Mouse (Mus musculus) embryonic facial prominence, embryonic 12.5 days (tissue): ENCODE data around the gene Tpcn1. TPM values are rescaled to one million over a fixed set of nuclear protein-coding genes. Genes with fewer than 3 reads are reported as not detected.

ENCODE experiments used
- ATAC-seq: fragments of 200-750 bp; cut with Nextera tagmentation; 2 replicates; pipeline ENCODE4 v1.8.0; 2017; ENCODE audit not compliant: insufficient number of reproducible peaks, insufficient read depth, low FRiP score, low TSS enrichment
- H3K27ac ChIP-seq: fragments of 300-500 bp; sonication (generic); 2 replicates; pipeline ENCODE4 v1.5.1; 2016; ENCODE audit warnings: mild to moderate bottlenecking
- H3K27me3 ChIP-seq: fragments of 300-500 bp; sonication (generic); 2 replicates; pipeline ENCODE4 v1.6.1; 2016; ENCODE audit warnings: mild to moderate bottlenecking, moderate library complexity
- H3K36me3 ChIP-seq: fragments of 300-500 bp; sonication (generic); 2 replicates; pipeline ENCODE4 v1.6.1; 2016; ENCODE audit warnings: mild to moderate bottlenecking
- H3K4me1 ChIP-seq: fragments of 300-500 bp; sonication (generic); 2 replicates; pipeline ENCODE4 v1.6.1; 2016
- H3K4me2 ChIP-seq: fragments of 300-500 bp; sonication (generic); replicated peaks from 2 replicates; pipeline ENCODE4 v1.6.1; 2016; ENCODE audit warnings: mild to moderate bottlenecking, moderate library complexity
- H3K4me3 ChIP-seq: fragments of 300-500 bp; sonication (generic); 2 replicates; pipeline ENCODE4 v1.5.1; 2016; ENCODE audit warnings: mild to moderate bottlenecking
- H3K9ac ChIP-seq: fragments of 300-500 bp; sonication (generic); 2 replicates; pipeline ENCODE4 v1.6.1; 2016; ENCODE audit warnings: mild to moderate bottlenecking, moderate library complexity
- H3K9me3 ChIP-seq: fragments of 300-500 bp; sonication (generic); 2 replicates; pipeline ENCODE4 v1.6.1; 2016; ENCODE audit warnings: mild to moderate bottlenecking, moderate library complexity
- WGBS: fragments of 180-500 bp; shearing (Covaris S2); methylation state at CpG from one replicate; pipeline ENCODE4 v1.1.7; 2016; 5-methylcytosine and 5-hydroxymethylcytosine counted together
- polyA plus RNA-seq: library from polyadenylated mRNA; unstranded; fragments of >200 nt; fragmentation: Nextera tagmentation; extraction: Ambion mirVana; gene quantifications from 2 replicates; pipeline ENCODE4 v1.2.1, GENCODE M21; 2016

The Tpcn1 gene
- polyA plus RNA-seq, 1 experiment from 2014 or later = 17.4 TPM

GRCm38 (mm10) chr5:120590356-120591010 is 2.0 kb upstream of the Tpcn1 start:
- no peak overlapping the region for H3K4me2 ChIP-seq
- ATAC-seq = no peak

GRCm38 (mm10) chr5:120587940-120588568 is 419 bp downstream of the Tpcn1 start:
- peaks cover 12% of the 10 kb centered on the region for H3K36me3 ChIP-seq
- peak overlapping the region; percentile 72 for H3K9ac ChIP-seq
- H3K4me2 ChIP-seq = peak overlapping the region; percentile 95
- WGBS = 1% methylated on average over 29 of the region's 29 CpGs
- H3K27ac ChIP-seq = peak overlapping the region; percentile 18; the same call in 1 of the 2 replicates
- H3K4me3 ChIP-seq = peak overlapping the region; percentile 73
- H3K27me3 ChIP-seq = no peaks in the 10 kb centered on the region
- H3K4me1 ChIP-seq = peaks cover 26% of the 10 kb centered on the region
- ATAC-seq = no peak; the same call in 1 of the 2 replicates
- no peaks in the 10 kb centered on the region for H3K9me3 ChIP-seq

More at GRCm38 (mm10) chr5:120590356-120591010, 2.0 kb upstream of the Tpcn1 start:
- Histone ChIP-seq H3K36me3 (no peaks in the 10 kb centered on the region), H3K9me3 (no peaks in the 10 kb centered on the region), H3K9ac (no peak overlapping the region), H3K4me3 (no peak overlapping the region), H3K27me3 (no peaks in the 10 kb centered on the region), H3K27ac (no peak overlapping the region), H3K4me1 (peaks cover 21% of the 10 kb centered on the region)
- WGBS = 72% methylated on average over 16 of the region's 16 CpGs

GRCm38 (mm10) chr5:120587616-120587926 is 902 bp downstream of the Tpcn1 start:
- H3K4me3 ChIP-seq = peak overlapping the region; percentile 73
- 32% methylated on average over 9 of the region's 9 CpGs for WGBS
- peaks cover 17% of the 10 kb centered on the region for H3K36me3 ChIP-seq
- ATAC-seq = no peak
- H3K27ac ChIP-seq = no peak overlapping the region; the same call in 1 of the 2 replicates
- peak overlapping the region; percentile 72; the same call in 1 of the 2 replicates for H3K9ac ChIP-seq
- no peaks in the 10 kb centered on the region for H3K9me3 ChIP-seq
- H3K4me2 ChIP-seq = peak overlapping the region; percentile 95
- H3K4me1 ChIP-seq = peaks cover 26% of the 10 kb centered on the region
- no peaks in the 10 kb centered on the region for H3K27me3 ChIP-seq

- no peaks in the 10 kb centered on the region for H3K9me3 ChIP-seq
- peak overlapping the region; percentile 73 for H3K4me3 ChIP-seq
- peaks cover 21% of the 10 kb centered on the region for H3K36me3 ChIP-seq
- H3K27me3 ChIP-seq = no peaks in the 10 kb centered on the region
- H3K4me2 ChIP-seq = peak overlapping the region; percentile 95
- 0 out of 2 replicates have a peak overlapping the region, but pooled peaks have one; percentile 72 for H3K9ac ChIP-seq
- peaks cover 26% of the 10 kb centered on the region for H3K4me1 ChIP-seq
- no peak for ATAC-seq
- H3K27ac ChIP-seq = peak overlapping the region; percentile 51; the same call in 1 of the 2 replicates
- 15% methylated on average over 17 of the region's 17 CpGs for WGBS
These were observed 1.5 kb downstream of the Tpcn1 start for GRCm38 (mm10) chr5:120586741-120587615.

GRCm38 (mm10) chr5:120584968-120585367 is 3.5 kb downstream of the Tpcn1 start:
- WGBS = 41% methylated on average over 15 of the region's 15 CpGs
- no peaks in the 10 kb centered on the region for H3K9me3 ChIP-seq
- H3K36me3 ChIP-seq = peaks cover 25% of the 10 kb centered on the region
- no peak overlapping the region for H3K27ac ChIP-seq
- ATAC-seq = no peak
- H3K4me2 ChIP-seq = no peak overlapping the region
- H3K27me3 ChIP-seq = no peaks in the 10 kb centered on the region
- peaks cover 30% of the 10 kb centered on the region for H3K4me1 ChIP-seq
- no peak overlapping the region for H3K4me3 ChIP-seq
- H3K9ac ChIP-seq = no peak overlapping the region

GRCm38 (mm10) chr5:120583511-120583910 is 5.0 kb downstream of the Tpcn1 start:
- Histone ChIP-seq H3K27me3 (no peaks in the 10 kb centered on the region), H3K27ac (no peak overlapping the region), H3K9ac (no peak overlapping the region), H3K4me3 (no peak overlapping the region), H3K9me3 (no peaks in the 10 kb centered on the region), H3K4me2 (no peak overlapping the region), H3K36me3 (peaks cover 25% of the 10 kb centered on the region), H3K4me1 (peaks cover 41% of the 10 kb centered on the region)
- ATAC-seq = no peak
- 94% methylated on average over 4 of the region's 4 CpGs for whole genome bisulfite sequencing

GRCm38 (mm10) chr5:120582002-120582401 is 6.5 kb downstream of the Tpcn1 start:
- Histone ChIP-seq H3K4me2 (no peak overlapping the region), H3K27me3 (no peaks in the 10 kb centered on the region), H3K9me3 (no peaks in the 10 kb centered on the region), H3K4me3 (no peak overlapping the region), H3K36me3 (peaks cover 25% of the 10 kb centered on the region), H3K9ac (no peak overlapping the region), H3K27ac (no peak overlapping the region), H3K4me1 (peaks cover 41% of the 10 kb centered on the region)
- ATAC-seq = no peak
- 81% methylated on average over 9 of the region's 9 CpGs for WGBS

GRCm38 (mm10) chr5:120579898-120580626 is 8.4 kb downstream of the Tpcn1 start:
- Histone ChIP-seq H3K9ac (no peak overlapping the region), H3K27ac (peak overlapping the region; percentile 80), H3K27me3 (no peaks in the 10 kb centered on the region), H3K4me2 (no peak overlapping the region), H3K4me1 (peaks cover 37% of the 10 kb centered on the region), H3K4me3 (no peak overlapping the region), H3K9me3 (no peaks in the 10 kb centered on the region), H3K36me3 (peaks cover 25% of the 10 kb centered on the region)
- 88% methylated on average over 26 of the region's 26 CpGs for WGBS
- no peak for ATAC-seq

- no peak overlapping the region for H3K9ac ChIP-seq
- H3K36me3 ChIP-seq = peaks cover 25% of the 10 kb centered on the region
- peak overlapping the region; percentile 80 for H3K27ac ChIP-seq
- H3K4me3 ChIP-seq = no peak overlapping the region
- no peaks in the 10 kb centered on the region for H3K27me3 ChIP-seq
- no peak overlapping the region; the same call in 1 of the 2 replicates for H3K4me2 ChIP-seq
- ATAC-seq = no peak
- no peaks in the 10 kb centered on the region for H3K9me3 ChIP-seq
- peaks cover 34% of the 10 kb centered on the region for H3K4me1 ChIP-seq
- WGBS = 43% methylated on average over 26 of the region's 26 CpGs
These were observed 9.1 kb downstream of the Tpcn1 start for GRCm38 (mm10) chr5:120579211-120579897.

- Histone ChIP-seq H3K36me3 (peaks cover 18% of the 10 kb centered on the region), H3K9me3 (no peaks in the 10 kb centered on the region), H3K4me2 (no peak overlapping the region; the same call in 1 of the 2 replicates), H3K27me3 (no peaks in the 10 kb centered on the region), H3K27ac (peak overlapping the region; percentile 80), H3K9ac (no peak overlapping the region), H3K4me3 (no peak overlapping the region), H3K4me1 (peaks cover 34% of the 10 kb centered on the region)
- ATAC-seq = peak; percentile 25; the same call in 1 of the 2 replicates
- WGBS = 34% methylated on average over 12 of the region's 12 CpGs
These were observed 9.9 kb downstream of the Tpcn1 start for GRCm38 (mm10) chr5:120578504-120579081.
